Mouse (Mus musculus) embryo, embryonic 11 days (tissue): ENCODE measurements around the gene Fam126b.
A peak's percentile ranks its signal among the peaks of the same experiment; 100 is the strongest.
"Not testable (repeated sequence)": the region's sequence is repeated elsewhere in the genome, so short reads cannot be mapped to it uniquely, and the experiment has no call there.

Source experiments
- DNase-seq: peaks from one replicate; pipeline ENCODE4 v3.0.0-alpha.2; 2015

The Fam126b gene

DNA sequence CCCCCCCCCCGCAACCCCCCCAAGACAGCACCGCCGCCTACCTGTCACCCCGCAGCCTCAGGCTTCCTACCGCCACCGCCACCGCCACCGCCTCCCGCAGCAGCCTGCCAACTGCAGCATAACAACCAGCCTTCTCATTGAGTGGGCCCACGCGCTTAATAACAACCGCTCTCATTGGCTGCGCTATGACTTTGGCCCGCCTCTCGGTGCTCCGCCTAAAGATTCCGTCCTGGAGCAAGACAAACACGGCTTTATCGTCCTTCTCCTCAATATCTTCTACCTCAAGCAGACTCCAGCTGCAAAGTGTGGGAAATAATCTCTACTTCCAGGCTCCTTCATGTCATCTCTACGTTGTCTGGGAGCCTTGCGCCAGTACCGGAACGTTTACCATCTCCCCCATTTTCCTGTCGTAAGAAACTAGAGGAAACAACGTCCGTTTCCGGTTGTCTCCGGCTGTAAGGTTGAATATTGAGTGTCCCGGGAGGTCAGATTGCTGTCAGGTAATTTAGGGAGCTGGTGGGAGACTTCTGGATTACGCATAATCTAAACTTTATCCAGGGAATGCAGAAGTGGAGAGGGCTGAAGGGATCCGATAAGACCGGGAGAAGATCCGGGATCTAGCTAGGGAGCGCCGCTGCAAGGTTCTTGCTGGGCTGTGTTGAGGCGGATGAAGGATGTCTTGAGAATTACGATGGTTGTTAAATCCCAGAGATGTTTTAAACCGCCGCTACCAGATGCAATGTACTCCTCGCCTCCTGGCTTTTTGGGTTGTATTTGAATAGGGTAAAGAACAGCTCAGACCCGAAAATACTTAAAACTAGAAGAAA is at the start of gene Fam126b, which contains the start of gene Ndufb3:
Fam126b (minus strand) TSS at position 153 of the 827 bp plus-strand sequence.
Ndufb3 (plus strand) TSS at position 214 of the 827 bp plus-strand sequence.
- DNase-seq = peak; percentile 92

DNA sequence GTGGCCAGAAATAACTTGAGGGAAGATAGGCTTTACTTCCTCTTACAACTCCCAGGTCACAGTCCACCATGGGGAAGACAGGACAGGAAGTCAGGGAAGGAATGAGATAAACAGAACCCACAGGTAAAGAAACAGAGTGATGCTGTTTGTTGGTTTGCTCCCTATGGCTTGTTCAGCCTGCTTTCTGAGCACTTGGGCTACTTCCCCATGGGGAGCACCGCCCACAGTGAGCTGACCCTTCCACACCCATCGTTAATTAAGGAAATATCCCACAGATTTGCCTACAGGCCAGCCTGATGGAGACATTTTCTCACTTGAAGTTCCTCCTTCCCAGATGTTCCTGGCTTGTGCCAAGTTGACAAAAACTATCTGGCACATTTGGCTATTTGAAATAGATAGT is 42.7 kb upstream of the Fam126b start:
- DNase-seq = not testable (repeated sequence)

DNA sequence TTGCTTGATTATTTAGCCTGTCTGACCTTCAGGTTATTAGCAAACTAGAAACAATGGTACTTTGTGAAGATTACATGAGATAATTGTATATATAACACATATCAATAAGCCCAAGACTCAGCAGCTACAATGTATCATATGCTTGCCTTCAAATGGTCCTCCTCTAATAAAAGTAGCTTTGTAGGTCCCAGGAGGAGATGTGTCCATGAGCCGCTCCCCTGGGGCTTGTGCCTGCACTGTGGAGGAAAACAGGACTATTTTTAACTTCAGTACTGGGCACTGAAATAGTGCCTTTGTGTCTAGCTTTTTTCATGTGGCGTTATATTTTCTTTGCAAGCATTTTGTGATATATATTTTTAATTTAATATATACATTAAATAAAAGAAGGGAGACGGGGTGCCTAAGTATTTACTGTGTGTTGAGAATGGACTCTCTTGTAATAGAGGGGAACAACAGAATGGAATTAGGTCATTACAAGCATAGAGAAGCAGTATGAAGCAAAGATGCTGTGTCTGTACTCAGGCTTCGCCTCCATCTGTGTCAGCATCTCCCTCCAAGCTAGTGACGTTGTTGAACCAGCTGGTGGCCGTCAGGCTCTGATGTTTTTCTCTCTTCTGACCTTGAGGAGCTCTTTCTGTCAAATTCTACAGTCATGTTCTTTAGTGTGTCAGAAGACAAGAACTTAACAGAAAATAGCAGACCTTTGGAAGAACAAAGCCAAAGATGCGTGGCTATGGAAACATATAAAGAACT is 36.0 kb upstream of the Fam126b start:
- DNase-seq = no peak

DNA sequence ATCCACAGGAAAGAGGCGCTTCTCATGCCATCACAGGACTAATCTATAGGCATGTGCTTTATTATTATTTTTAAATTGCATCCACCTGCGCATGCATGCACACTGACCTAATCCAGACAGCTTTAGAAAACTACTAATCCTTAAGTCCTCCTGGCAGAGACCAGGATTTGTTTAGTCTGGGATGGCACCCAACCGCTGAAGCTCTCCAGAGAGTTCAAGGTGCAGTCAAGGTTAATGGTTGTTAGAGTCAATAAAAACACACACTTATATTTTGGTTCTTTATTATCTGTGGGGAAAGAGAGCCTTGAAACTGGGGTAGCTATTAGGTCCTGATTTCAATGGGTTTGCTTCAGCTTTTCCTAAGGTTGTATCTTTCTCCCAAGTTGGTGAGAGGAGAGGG is 35.1 kb upstream of the Fam126b start:
- DNase-seq = no peak

DNA sequence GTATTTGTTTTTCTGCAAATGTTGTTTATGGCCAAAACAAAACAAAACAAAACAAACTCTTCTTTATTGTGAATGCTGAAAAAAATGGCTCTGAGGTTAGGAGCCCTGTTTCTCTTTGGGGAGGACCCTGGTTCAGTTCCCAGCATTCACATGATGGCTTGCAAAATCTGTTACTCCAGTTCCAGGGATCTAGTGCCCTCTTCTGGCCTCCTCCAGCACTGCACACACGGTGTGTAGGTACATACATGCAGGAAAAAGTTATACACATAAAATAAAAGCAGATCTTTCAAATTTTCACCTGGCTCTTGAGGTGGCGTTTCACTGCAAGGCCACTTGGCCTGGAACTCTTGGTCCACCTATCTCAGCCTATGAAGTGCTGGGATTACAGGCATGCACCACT is 32.6 kb upstream of the Fam126b start:
- DNase-seq = no peak

DNA sequence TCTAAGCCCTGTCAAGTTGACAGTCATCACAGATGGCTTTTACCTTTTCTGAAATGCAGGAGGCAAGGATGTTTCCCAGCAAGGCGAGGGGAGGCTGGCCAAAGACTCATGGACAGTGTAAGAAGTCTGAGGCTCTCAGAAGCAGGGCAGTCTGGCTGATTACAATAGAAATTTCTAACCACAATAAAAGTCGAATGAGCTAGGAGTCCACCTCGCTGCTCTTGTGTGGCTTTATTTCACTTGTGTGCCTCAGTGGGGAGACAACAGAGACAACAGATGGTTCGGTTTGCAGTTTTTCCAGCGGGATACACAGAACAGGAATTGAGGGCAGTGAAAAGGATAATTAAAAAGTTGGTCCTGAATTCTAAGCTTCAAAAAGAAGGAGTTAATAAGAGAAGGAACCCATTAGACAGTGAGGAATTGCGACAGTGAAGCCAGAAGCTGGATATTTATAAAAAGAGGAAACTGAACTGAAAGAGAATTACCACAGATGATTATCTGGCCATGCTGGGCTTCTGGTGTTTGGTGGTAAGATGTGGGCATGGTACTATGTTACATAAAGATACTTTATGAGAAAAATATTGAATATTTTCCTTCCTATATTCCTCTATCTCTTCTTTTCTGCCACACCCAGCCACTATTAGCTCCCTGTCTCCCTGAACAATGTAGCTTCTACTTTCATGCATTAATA is 32.0 kb upstream of the Fam126b start:
- no peak for DNase-seq

DNA sequence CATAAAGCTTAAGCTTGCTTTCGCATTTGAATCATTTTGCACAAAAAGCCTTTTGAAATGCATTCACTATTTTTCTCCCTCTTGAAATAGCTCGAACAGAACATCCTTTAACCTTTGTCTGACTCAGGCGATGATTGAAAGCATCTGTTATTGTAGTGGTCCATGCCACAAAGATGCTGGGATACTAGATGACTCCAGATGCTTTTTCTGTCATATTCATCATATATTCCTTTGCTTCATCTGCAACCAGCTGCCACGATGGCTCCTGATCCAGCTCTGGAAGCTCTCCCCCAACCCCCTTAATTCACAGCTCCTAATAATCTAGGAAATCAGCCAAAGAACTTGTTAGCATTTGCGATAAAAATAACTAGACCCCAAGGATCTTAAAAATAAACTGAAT is 31.0 kb upstream of the Fam126b start:
- no peak for DNase-seq

DNA sequence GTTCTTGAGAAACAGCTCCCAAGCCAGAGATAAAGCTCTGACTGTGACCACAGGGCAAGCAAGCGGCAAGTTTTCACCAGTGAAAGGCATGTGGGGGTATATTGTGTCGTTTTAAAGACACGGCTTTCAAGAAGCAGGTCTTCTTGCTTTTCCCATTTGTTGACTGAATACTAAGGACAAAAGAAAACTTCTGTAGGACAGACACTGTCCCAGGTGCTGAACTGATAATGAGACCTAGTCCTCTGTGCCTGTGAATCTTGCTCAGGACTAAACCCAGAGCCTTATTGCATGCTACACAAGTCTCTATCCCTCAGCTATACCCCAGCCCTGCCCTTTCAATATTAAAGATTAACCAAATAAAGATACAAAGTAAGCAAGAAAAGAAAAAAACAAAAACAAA is 30.1 kb upstream of the Fam126b start:
- DNase-seq = peak; percentile 10

DNA sequence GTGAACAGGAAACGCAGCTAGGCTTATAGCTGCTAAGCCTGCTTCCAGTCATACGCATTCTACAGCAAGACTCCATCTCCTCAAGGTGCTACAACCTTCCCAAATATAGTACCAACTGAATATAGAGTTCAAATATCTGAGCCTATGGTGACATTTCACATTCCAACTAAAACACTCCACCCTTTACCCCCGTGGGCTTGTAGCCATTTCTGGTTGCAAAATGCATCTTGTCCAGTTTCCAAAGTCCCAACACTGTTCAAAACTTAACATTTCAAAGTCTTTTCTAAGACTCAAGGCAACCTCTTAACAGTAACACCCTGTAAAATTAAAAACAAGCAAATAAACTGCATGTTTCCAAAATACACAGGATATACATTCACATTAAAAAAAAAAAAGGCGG is 29.0 kb upstream of the Fam126b start:
- no peak for DNase-seq

DNA sequence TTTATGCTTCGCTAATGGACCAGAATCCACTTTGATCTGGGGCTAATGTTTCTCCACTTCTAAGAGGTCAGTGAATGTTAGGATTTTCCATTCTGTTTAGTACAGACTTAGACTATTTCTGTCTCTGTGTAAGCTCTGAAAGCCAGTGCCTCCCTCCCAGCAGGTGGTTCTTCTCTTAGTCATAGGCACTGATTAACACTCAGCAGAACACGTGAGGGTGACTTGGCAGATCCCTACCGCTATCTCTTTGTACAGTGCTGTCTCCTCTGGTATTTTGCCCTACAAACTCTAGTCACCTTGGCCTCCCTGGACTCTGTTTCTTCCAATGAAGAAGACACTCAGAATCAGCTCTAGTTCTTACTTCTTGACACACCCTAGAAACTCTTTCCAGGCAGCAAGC is 28.3 kb upstream of the Fam126b start:
- no peak for DNase-seq

DNA sequence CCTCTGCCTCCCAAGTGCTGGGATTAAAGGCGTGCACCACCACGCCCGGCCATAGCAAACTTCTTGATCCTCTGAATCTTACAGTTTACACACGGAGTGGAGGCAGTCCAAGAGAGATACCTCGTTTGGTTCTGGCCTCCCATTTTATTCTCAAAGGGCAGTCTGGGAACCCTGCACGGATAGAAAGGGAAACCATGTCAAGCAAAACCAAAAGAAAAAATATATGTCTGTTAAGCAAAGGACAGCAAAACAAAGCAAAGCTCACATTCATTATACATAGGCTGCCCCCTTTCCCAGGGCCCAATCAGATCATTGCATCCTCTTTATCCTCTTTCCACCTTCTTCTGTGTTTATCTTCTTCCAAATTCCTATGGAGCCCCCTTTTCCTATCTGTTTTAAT is 27.7 kb upstream of the Fam126b start:
- peak; percentile 9 for DNase-seq

DNA sequence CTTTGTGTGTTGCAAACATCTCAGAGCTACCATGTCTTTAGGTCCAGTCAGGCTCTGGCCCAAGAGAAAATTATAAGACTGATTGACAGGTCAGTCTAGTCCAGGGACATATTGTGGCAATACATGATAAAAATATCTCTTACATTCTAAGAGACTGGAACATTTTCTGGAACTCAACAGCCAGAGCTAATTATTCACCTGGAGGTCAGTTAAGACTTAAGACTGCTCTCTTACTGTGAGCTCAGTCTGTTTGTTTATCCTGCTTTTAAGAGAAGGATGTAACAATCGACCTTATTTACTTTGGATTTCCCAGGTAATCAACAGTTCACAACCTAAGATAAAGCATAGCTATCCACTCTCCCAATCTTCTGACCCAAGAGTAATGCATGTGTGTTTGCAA is 24.5 kb upstream of the Fam126b start:
- DNase-seq = no peak

DNA sequence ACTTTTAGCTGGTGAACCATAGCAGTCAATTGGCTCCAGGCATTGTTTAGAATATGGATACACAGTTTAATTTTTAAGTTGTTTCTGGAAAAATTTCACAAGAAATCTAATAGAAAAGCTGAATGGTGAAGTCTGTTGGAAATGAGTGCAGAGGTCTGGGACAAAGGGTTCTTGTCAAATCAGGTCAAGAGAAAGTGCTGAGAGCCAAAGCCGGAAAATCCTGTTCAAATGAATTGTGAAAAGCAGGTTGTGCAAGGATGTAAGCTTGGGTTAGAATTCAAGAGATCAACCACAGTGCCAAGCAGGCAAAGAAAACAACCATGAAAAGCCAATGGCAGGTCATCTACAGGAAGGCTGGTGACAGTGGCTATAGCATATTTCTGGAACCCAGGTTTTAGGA is 24.0 kb upstream of the Fam126b start:
- no peak for DNase-seq

DNA sequence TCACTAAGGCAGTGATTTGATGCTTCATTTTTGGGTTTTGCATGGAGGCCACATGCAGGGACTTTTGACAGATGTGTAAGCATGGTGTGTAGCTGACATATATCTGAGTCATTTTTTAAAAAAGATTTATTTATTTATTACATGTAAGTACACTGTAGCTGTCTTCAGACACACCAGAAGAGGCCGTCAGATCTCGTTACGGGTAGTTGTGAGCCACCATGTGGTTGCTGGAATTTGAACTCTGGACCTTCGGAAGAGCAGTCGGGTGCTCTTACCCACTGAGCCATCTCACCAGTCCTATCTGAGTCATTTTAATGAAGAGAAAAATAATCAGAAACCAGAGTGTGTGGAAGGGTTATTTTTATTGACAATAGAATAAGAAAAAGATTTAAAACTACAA is 23.5 kb upstream of the Fam126b start:
- DNase-seq = not testable (repeated sequence)

DNA sequence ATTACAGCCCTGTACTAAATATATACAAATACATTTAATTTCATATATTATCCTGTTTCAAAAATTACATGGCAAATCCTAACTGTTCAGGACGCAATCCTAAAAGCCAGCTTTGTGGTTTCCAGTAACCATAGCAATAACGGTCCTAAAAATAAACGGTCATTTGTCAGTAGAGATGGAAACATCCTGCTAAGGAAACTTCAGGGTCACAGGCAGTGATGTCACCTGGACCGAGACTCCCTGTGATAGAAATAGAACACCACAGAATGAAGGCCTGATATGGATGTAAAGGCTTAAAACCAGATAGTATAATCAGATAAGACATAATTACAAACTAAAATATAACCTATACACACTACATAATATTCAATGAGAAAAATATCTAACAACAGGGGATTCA is 17.6 kb upstream of the Fam126b start:
- no peak for DNase-seq

DNA sequence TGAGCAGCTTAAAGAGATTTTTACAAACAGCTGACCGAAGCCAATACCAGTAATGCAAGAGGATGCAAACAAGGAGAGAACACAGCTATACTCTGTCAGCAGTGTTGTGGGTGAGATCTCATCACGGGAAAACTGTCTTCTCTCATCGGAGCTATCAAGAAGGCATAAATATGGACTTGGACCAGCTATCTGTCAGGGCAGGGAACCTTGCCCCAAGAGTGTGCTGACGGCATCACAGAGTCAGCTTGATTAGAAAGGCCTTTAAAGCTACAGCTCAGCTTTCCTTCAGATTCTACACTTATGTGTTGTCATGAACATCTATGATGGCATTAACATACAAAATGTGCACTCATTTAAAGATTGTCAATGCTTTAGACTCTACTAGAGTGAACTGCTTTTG is 16.6 kb upstream of the Fam126b start:
- no peak for DNase-seq

DNA sequence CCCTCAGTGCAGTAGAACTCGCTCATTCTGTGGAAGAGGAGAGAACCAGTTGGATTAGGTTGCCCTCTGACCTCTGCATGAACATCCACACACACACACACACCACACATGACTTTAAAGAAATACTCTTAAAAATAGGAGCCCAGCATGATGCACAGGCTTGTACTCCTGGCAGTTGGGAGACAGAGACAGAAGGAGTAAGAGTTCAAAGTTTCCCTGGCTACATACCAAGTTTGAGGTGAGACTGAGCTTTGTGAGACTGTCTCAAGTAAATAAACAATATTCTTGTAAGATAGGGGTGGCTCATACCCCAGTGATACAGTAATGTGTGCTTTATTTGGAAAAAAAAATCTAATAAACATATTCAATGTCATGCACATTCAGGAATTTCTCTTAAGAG is 1.4 kb upstream of the Fam126b start:
- no peak for DNase-seq

DNA sequence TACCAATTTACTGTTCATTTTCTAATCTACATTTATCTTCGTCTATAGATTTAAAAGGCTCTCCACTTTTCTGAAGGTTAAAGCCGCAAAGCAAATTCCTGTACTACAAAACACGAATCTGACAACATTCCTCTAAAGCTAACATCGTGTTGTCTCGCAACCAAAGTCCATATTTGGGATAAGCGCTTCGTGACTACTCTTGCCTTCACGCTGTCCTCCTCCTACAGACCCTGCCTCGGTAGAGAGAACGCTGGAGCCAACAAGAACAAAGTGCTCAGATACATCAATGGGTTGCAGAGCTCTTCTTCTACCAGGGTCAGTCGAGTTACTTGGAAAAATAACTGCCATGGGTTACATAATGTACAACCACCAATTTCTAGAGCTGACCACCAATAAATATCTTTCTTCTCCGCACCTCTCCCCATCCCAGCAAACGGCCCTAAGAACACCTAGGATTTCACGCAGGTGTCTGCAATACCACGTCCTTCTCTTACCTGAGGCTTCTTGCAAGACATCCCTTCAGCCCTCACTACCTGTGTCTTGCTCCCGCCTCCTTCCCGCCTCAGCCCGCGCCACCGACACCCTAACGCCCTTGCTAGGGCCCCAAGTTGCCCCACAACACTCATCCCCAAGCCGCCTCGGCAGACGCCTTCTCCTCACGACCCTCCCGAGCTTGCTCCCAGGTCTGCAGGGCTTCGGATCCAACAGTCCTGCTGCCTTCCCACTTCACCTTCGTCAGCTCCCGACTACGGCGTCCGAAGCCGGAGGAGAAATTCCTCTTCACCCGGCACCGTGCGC is 551 bp downstream of the Fam126b start:
- DNase-seq = no peak

DNA sequence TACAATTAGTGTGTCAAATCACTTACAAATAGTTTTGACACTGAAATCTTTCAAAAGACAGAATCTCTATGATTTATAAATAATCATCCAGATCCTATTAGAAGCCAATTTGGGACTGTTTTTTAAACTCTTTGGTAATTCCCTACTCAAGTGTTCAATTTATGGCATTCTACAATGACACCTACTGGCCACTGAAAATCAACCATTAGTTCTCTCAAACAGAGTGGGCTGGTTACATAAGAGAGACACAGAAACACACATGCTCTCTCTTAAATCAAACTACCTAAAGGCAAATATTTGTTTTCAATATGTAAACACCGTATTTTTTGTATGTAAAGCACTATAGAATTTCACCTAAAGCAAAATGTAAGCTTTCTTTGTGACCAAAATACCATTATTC is 1.9 kb downstream of the Fam126b start:
- DNase-seq = no peak

DNA sequence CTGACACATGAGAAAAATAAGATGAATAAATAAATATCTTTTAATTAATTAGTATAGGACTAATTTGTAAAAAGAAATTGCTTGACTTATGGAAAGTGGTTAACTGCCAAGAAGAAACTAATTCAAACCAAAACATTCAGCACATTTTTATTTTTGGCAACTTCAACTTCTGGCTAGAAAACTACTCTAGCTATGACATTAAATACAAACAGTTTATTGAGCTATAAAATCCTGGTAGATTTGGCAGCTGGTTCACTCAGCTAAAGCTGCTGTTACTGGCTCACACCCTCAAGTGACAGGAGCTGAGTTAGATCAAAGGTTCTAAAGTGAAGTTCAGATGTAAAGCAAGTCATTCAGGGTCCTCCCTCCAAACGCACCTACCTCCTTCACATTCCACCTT is 3.5 kb downstream of the Fam126b start:
- DNase-seq = no peak

DNA sequence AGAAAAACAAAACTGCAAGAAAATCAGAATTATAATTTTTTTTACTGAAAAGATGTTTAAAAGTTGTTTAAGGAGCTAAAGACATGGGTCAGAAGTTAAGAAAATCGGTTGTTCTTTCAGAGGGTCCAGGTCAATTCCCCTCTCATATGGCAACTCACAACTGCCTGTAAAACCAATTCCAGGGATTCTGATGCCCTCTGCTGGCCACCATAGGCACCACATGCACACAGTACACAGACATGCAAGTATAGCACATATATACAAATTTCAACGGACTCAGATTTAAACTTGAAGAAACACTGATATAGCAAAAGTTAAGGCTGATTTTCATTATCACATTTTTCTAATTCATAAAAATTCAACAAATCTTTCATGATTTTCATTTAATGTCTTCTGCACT is 6.9 kb downstream of the Fam126b start:
- no peak for DNase-seq

DNA sequence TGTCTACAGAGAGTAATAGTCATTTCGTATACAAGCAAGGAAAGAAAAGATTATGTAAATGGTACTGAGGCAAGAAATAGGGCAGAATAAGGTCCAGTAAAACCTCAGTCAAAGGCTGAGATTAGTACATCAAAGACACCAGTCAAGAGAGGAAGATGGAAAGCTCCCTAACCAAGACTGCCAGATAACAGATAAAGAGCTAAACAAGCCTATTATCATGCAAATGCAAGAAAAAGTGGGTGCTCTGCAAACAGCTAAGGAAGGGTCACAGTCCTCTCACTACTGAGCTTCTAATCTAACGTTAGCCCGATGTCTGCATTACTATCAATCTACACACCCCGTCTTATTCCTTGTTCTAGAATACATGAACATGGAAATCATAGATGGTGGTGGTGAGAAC is 15.7 kb downstream of the Fam126b start:
- DNase-seq = no peak
